Mouse (Mus musculus): Measurements from ENCODE around the gene Abi1. TPM values are rescaled to one million over a fixed set of nuclear protein-coding genes. Genes with fewer than 3 reads are reported as not detected.
"Not testable (repeated sequence)": the region's sequence is repeated elsewhere in the genome, so short reads cannot be mapped to it uniquely, and the experiment has no call there.

Abi1 gene
- total and polyA plus RNA-seq, 2 experiments from 2014 or later: 64.9 to 180 TPM

- Histone ChIP-seq H3K9ac (replicated peaks; ENCODE audit: low read length) (no peak overlapping the region), H3K4me2 (ENCODE audit: low read depth, low read length) (no peak overlapping the region), H3K4me1 (ENCODE audit: insufficient read depth, low read length) (no peaks in the 10 kb centered on the region), H3K9me3 (ENCODE audit: low read length) (no peaks in the 10 kb centered on the region), H3K36me3 (ENCODE audit: insufficient read depth, low read length) (no peaks in the 10 kb centered on the region), H3K27ac (no peak overlapping the region), H3K27me3 (ENCODE audit: insufficient read depth, low read length) (no peaks in the 10 kb centered on the region), H3K4me3 (ENCODE audit: low read length) (no peak overlapping the region)
- ATAC-seq (no peak), DNase-seq (ENCODE audit: low spot score) (no peak)
- TF ChIP-seq CTCF (IDR thresholded peaks at IDR 0.05; ENCODE audit: low read depth): no peak
- WGBS: 86% methylated on average over 4 of the region's 4 CpGs
These were observed 85.8 kb downstream of the Abi1 start for GRCm38 (mm10) chr2:22954278-22954677.

- 62% methylated on average over 4 of the region's 4 CpGs for WGBS
- DNase-seq (ENCODE audit: low spot score) (no peak), ATAC-seq (no peak)
- H3K27me3 ChIP-seq (ENCODE audit: insufficient read depth, low read length): no peaks in the 10 kb centered on the region
- H3K9ac ChIP-seq (replicated peaks; ENCODE audit: low read length): no peak overlapping the region
- H3K27ac ChIP-seq: no peak overlapping the region
- H3K4me2 ChIP-seq (ENCODE audit: low read depth, low read length): no peak overlapping the region
- no peaks in the 10 kb centered on the region for H3K4me1 ChIP-seq (ENCODE audit: insufficient read depth, low read length)
- H3K4me3 ChIP-seq (ENCODE audit: low read length): no peak overlapping the region
- TF ChIP-seq CTCF (IDR thresholded peaks at IDR 0.05; ENCODE audit: low read depth): no peak
- H3K36me3 ChIP-seq (ENCODE audit: insufficient read depth, low read length): peaks cover 4% of the 10 kb centered on the region; the same call in 1 of the 2 replicates
- no peaks in the 10 kb centered on the region for H3K9me3 ChIP-seq (ENCODE audit: low read length)
These were observed 90.1 kb downstream of the Abi1 start for GRCm38 (mm10) chr2:22949956-22950355.

GRCm38 (mm10) chr2:22933556-22933955 is 106.5 kb downstream of the Abi1 start:
- no peak for TF ChIP-seq CTCF (IDR thresholded peaks at IDR 0.05; ENCODE audit: low read depth)
- Histone ChIP-seq H3K4me1 (ENCODE audit: insufficient read depth, low read length) (no peaks in the 10 kb centered on the region), H3K4me3 (ENCODE audit: low read length) (no peak overlapping the region), H3K9ac (replicated peaks; ENCODE audit: low read length) (no peak overlapping the region), H3K4me2 (ENCODE audit: low read depth, low read length) (no peak overlapping the region), H3K9me3 (ENCODE audit: low read length) (no peaks in the 10 kb centered on the region), H3K27ac (no peak overlapping the region), H3K27me3 (ENCODE audit: insufficient read depth, low read length) (no peaks in the 10 kb centered on the region), H3K36me3 (ENCODE audit: insufficient read depth, low read length) (peaks cover 7% of the 10 kb centered on the region; the same call in 1 of the 2 replicates)
- ATAC-seq (no peak), DNase-seq (ENCODE audit: low spot score) (no peak)
- 87% methylated on average over 1 of the region's 1 CpGs for WGBS

- TF ChIP-seq CTCF (IDR thresholded peaks at IDR 0.05; ENCODE audit: low read depth): no peak
- Histone ChIP-seq H3K4me3 (ENCODE audit: low read length) (no peak overlapping the region), H3K4me2 (ENCODE audit: low read depth, low read length) (no peak overlapping the region), H3K9me3 (ENCODE audit: low read length) (no peaks in the 10 kb centered on the region), H3K36me3 (ENCODE audit: insufficient read depth, low read length) (no peaks in the 10 kb centered on the region; the same call in 1 of the 2 replicates), H3K27ac (peak overlapping the region; percentile 36; the same call in 1 of the 2 replicates), H3K9ac (replicated peaks; ENCODE audit: low read length) (no peak overlapping the region), H3K4me1 (ENCODE audit: insufficient read depth, low read length) (no peaks in the 10 kb centered on the region), H3K27me3 (ENCODE audit: insufficient read depth, low read length) (no peaks in the 10 kb centered on the region)
- DNase-seq (ENCODE audit: low spot score) (no peak), ATAC-seq (no peak)
- WGBS: 66% methylated on average over 2 of the region's 2 CpGs
These were observed 111.8 kb downstream of the Abi1 start for GRCm38 (mm10) chr2:22928259-22928658.

GRCm38 (mm10) chr2:22925911-22926310 is 114.1 kb downstream of the Abi1 start:
- H3K9me3 ChIP-seq (ENCODE audit: low read length); H3K36me3 ChIP-seq (ENCODE audit: insufficient read depth, low read length); H3K4me1 ChIP-seq (ENCODE audit: insufficient read depth, low read length); DNase-seq (ENCODE audit: low spot score); H3K27ac ChIP-seq; H3K9ac ChIP-seq (replicated peaks; ENCODE audit: low read length); H3K27me3 ChIP-seq (ENCODE audit: insufficient read depth, low read length); H3K4me3 ChIP-seq (ENCODE audit: low read length); H3K4me2 ChIP-seq (ENCODE audit: low read depth, low read length); ATAC-seq: not testable (repeated sequence)
- WGBS: 98% methylated on average over 2 of the region's 3 CpGs

- DNase-seq (ENCODE audit: low spot score) (no peak), ATAC-seq (no peak)
- Histone ChIP-seq H3K9ac (replicated peaks; ENCODE audit: low read length) (no peak overlapping the region), H3K36me3 (ENCODE audit: insufficient read depth, low read length) (peaks cover 24% of the 10 kb centered on the region; the same call in 1 of the 2 replicates), H3K4me3 (ENCODE audit: low read length) (no peak overlapping the region), H3K9me3 (ENCODE audit: low read length) (no peaks in the 10 kb centered on the region), H3K27me3 (ENCODE audit: insufficient read depth, low read length) (no peaks in the 10 kb centered on the region), H3K27ac (no peak overlapping the region), H3K4me1 (ENCODE audit: insufficient read depth, low read length) (no peaks in the 10 kb centered on the region), H3K4me2 (ENCODE audit: low read depth, low read length) (no peak overlapping the region)
- 96% methylated on average over 2 of the region's 2 CpGs for WGBS
- no peak for TF ChIP-seq CTCF (IDR thresholded peaks at IDR 0.05; ENCODE audit: low read depth)
These were observed 121.4 kb downstream of the Abi1 start for GRCm38 (mm10) chr2:22918651-22919050.

GRCm38 (mm10) chr2:22914421-22914820 is 125.6 kb downstream of the Abi1 start:
- ATAC-seq (no peak), DNase-seq (ENCODE audit: low spot score) (no peak)
- Histone ChIP-seq H3K36me3 (ENCODE audit: insufficient read depth, low read length) (peaks cover 26% of the 10 kb centered on the region; the same call in 1 of the 2 replicates), H3K4me1 (ENCODE audit: insufficient read depth, low read length) (no peaks in the 10 kb centered on the region), H3K27me3 (ENCODE audit: insufficient read depth, low read length) (no peaks in the 10 kb centered on the region), H3K4me3 (ENCODE audit: low read length) (no peak overlapping the region), H3K4me2 (ENCODE audit: low read depth, low read length) (no peak overlapping the region), H3K9me3 (ENCODE audit: low read length) (no peaks in the 10 kb centered on the region), H3K9ac (replicated peaks; ENCODE audit: low read length) (no peak overlapping the region), H3K27ac (no peak overlapping the region)
- 89% methylated on average over 3 of the region's 3 CpGs for WGBS
- TF ChIP-seq CTCF (IDR thresholded peaks at IDR 0.05; ENCODE audit: low read depth): no peak

Measured in hindbrain, postnatal 0 days (tissue).